Mouse (Mus musculus) bone marrow, adult 2 months (tissue): ENCODE results near the gene Mtr.

Experiments used
- CTCF ChIP-seq: fragments of 200-500 bp; IDR thresholded peaks from 2 replicates; pipeline ENCODE4 v1.5.1; 2011; ENCODE audit warnings: low read length, control low read depth; ENCODE audit not compliant: control insufficient read depth, insufficient read depth
- POLR2A ChIP-seq: fragments of 200-500 bp; IDR thresholded peaks from 2 replicates; pipeline ENCODE4 v1.6.1; 2011; ENCODE audit warnings: low read depth, mild to moderate bottlenecking, control low read depth, low read length, borderline replicate concordance; ENCODE audit not compliant: control insufficient read depth

DNA sequence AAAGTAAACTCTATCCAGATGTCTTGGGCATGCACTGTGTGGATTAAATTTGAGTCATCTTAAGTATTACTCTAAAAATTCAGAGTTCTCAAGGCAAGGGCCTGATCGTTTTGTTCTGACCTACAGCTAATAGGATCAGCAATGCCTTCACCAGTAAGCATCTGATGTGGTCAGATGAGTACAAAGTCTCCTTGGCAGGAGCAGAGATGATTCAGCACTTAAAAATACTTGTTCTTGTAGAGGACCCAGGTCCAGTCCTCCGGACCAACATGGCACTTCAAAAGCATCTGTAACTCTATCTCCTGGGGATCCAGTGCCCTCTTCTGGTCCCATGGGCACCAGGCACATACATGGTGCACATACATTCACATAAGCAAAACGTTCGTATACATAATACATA, 25.8 kb downstream of the Mtr start:
- TF ChIP-seq CTCF (no peak), POLR2A (no peak)
